In genomic region chr12:86079202-86079667, GRCm38 (mm10) we compare ENCODE assay signal across 8 mouse cellular contexts. TPM values are rescaled to one million over a fixed set of nuclear protein-coding genes. Genes with fewer than 3 reads are reported as not detected.
DNase-seq lines count a peak whose midpoint lies in the region; ATAC-seq lines count a peak whose summit lies in the region.

No protein-coding gene starts in this region.

- H3K27me3 ChIP-seq in hindbrain, embryonic 13.5 days, result peaks cover 30% of the 10 kb centered on the region

- peak overlapping the region; percentile 84 for H3K4me2 ChIP-seq in hindbrain, embryonic 13.5 days

- peak; percentile 95 for DNase-seq in Muller cell, postnatal 12 days (ENCODE audit: inconsistent ontology term)
- peak; percentile 94 for DNase-seq in cerebellum, adult 9-10 months
- DNase-seq in frontal cortex, postnatal 14 days (ENCODE audit: low spot score in 2 of 2), result peak; percentile 78 to 89
- peak; percentile 92 to 93 for DNase-seq in layer of hippocampus, postnatal 14 days (ENCODE audit: low spot score in 2 of 2)
- DNase-seq in lung, postnatal 14 days, result peak; percentile 95
- peak; percentile 93 for DNase-seq in ovary, postnatal 36 days (ENCODE audit: low spot score)
- peak; percentile 87 for DNase-seq in thymus, postnatal 25 days

- H3K36me3 ChIP-seq in hindbrain, embryonic 13.5 days, result no peaks in the 10 kb centered on the region

- H3K9ac ChIP-seq in hindbrain, embryonic 13.5 days, result peak overlapping the region; percentile 77

- H3K4me3 ChIP-seq in hindbrain, embryonic 13.5 days, result peak overlapping the region; percentile 51

- H3K9me3 ChIP-seq in hindbrain, embryonic 13.5 days, result no peaks in the 10 kb centered on the region

- peaks cover 46% of the 10 kb centered on the region for H3K4me1 ChIP-seq in hindbrain, embryonic 13.5 days (replicated peaks)

- peak; percentile 73 for ATAC-seq in hindbrain, embryonic 13.5 days (ENCODE audit: low FRiP score)

- peak overlapping the region; percentile 69 for H3K27ac ChIP-seq in hindbrain, embryonic 13.5 days

- under 1% methylated on average over 31 of the region's 31 CpGs for WGBS in hindbrain, embryonic 13.5 days

RNA-seq across cellular contexts. Expression of gene Tgfb3, which starts 0.4 kb away (rescaled TPM):
- 5.4 and 6.1 TPM in 2 replicates for polyA plus RNA-seq in hindbrain, embryonic 13.5 days (2015; fragmentation: Nextera tagmentation; extraction: Ambion mirVana)
- 10 to 100 TPM; 13.1 to 14.2 TPM for total RNA-seq in layer of hippocampus, postnatal 14 days (2021)

RNA-seq across cellular contexts. Expression of gene Ift43, which starts 3.1 kb away (rescaled TPM):
- 67.9 and 72.9 TPM in 2 replicates for polyA plus RNA-seq in hindbrain, embryonic 13.5 days (2015; fragmentation: Nextera tagmentation; extraction: Ambion mirVana)
- total RNA-seq in layer of hippocampus, postnatal 14 days (2021), result 10 to 100 TPM; 11.3 to 12.0 TPM

Comparison
In these comparisons a context has a peak if more than half of its experiments do, and no peak if none do; other contexts are left out.
1. Peak in every context shown above with its lines: DNase-seq, ATAC-seq, H3K4me3 ChIP-seq and H3K27ac ChIP-seq.